Mouse (Mus musculus) neural tube, embryonic 11.5 days (tissue): ENCODE data around the gene Fgf4. TPM values are rescaled to one million over a fixed set of nuclear protein-coding genes. Genes with fewer than 3 reads are reported as not detected.

ENCODE experiments used
- ATAC-seq: fragments of 200-750 bp; cut with Nextera tagmentation; 2 replicates; pipeline ENCODE4 v1.8.0; 2017; ENCODE audit warnings: moderate number of reproducible peaks, mild to moderate bottlenecking, moderate TSS enrichment, moderate library complexity; ENCODE audit not compliant: insufficient read depth, low FRiP score, low TSS enrichment
- DNase-seq: peaks from one replicate; pipeline ENCODE4 v3.0.0-alpha.2; 2015; ENCODE audit warnings: low spot score
- H3K27ac ChIP-seq: fragments of 300-500 bp; sonication (generic); 2 replicates; pipeline ENCODE4 v1.5.1; 2014; ENCODE audit warnings: low read depth, mild to moderate bottlenecking, low read length
- H3K27me3 ChIP-seq: fragments of 300-500 bp; sonication (generic); 2 replicates; pipeline ENCODE4 v1.6.1; 2014; ENCODE audit warnings: mild to moderate bottlenecking, low read length, mixed read lengths; ENCODE audit not compliant: control insufficient read depth, insufficient read depth
- H3K36me3 ChIP-seq: fragments of 300-500 bp; sonication (generic); 2 replicates; pipeline ENCODE4 v1.6.1; 2014; ENCODE audit warnings: mild to moderate bottlenecking, low read length, moderate library complexity, mixed read lengths; ENCODE audit not compliant: control insufficient read depth, insufficient read depth
- H3K4me1 ChIP-seq: fragments of 300-500 bp; sonication (generic); 2 replicates; pipeline ENCODE4 v1.6.1; 2014; ENCODE audit warnings: low read length, mixed read lengths; ENCODE audit not compliant: control insufficient read depth, insufficient read depth
- H3K4me2 ChIP-seq: fragments of 300-500 bp; sonication (generic); 2 replicates; pipeline ENCODE4 v1.6.1; 2014; ENCODE audit warnings: low read depth, mild to moderate bottlenecking, moderate library complexity
- H3K4me3 ChIP-seq: fragments of 300-500 bp; sonication (generic); 2 replicates; pipeline ENCODE4 v1.5.1; 2014; ENCODE audit warnings: low read depth, low read length
- H3K9ac ChIP-seq: fragments of 300-500 bp; sonication (generic); 2 replicates; pipeline ENCODE4 v1.6.1; 2014; ENCODE audit warnings: mild to moderate bottlenecking, low read length
- H3K9me3 ChIP-seq: fragments of 300-500 bp; sonication (generic); 2 replicates; pipeline ENCODE4 v1.6.1; 2016; ENCODE audit warnings: low read length; ENCODE audit not compliant: control insufficient read depth
- WGBS: fragments of 180-500 bp; shearing (Covaris S2); extraction: QIAGEN DNeasy Blood & Tissue Kit; methylation state at CpG from one replicate; pipeline ENCODE4 v1.1.7; 2014; 5-methylcytosine and 5-hydroxymethylcytosine counted together
- polyA plus RNA-seq: library from polyadenylated mRNA; unstranded; fragments of >200 nt; fragmentation: Nextera tagmentation; extraction: Ambion mirVana; gene quantifications from 2 replicates; pipeline ENCODE4 v1.2.1, GENCODE M21; 2014

Gene Fgf4
- polyA plus RNA-seq: 0.74 and 1.3 TPM in 2 replicates

GRCm38 (mm10) chr7:144847067-144847466, at the start of gene Fgf4:
Gene Fgf4 (plus strand): TSS chr7:144847367.
- Histone ChIP-seq H3K9ac (no peak within 1 kb of the TSS), H3K4me3 (no peak within 1 kb of the TSS), H3K4me2 (no peak within 1 kb of the TSS), H3K27me3 (peaks cover under 1% of the 10 kb centered on the region; the same call in 1 of the 2 replicates), H3K4me1 (no peaks in the 10 kb centered on the region), H3K27ac (no peak within 1 kb of the TSS), H3K36me3 (no peaks in the 10 kb centered on the region), H3K9me3 (no peaks in the 10 kb centered on the region)
- DNase-seq (no peak), ATAC-seq (no peak)

GRCm38 (mm10) chr7:144798471-144798870, 48.7 kb upstream of the Fgf4 start:
- H3K27ac ChIP-seq: no peak overlapping the region
- ATAC-seq (peak; percentile 13; the same call in 1 of the 2 replicates), DNase-seq (peak; percentile 64)
- H3K27me3 ChIP-seq: no peaks in the 10 kb centered on the region
- no peaks in the 10 kb centered on the region for H3K4me1 ChIP-seq
- H3K4me3 ChIP-seq: no peak overlapping the region
- H3K36me3 ChIP-seq: no peaks in the 10 kb centered on the region
- 33% methylated on average over 1 of the region's 1 CpGs for WGBS
- H3K4me2 ChIP-seq: no peak overlapping the region
- H3K9ac ChIP-seq: no peak overlapping the region
- no peaks in the 10 kb centered on the region for H3K9me3 ChIP-seq

- Histone ChIP-seq H3K9me3 (no peaks in the 10 kb centered on the region), H3K27ac (no peak overlapping the region), H3K4me1 (no peaks in the 10 kb centered on the region), H3K36me3 (no peaks in the 10 kb centered on the region), H3K4me2 (no peak overlapping the region), H3K9ac (no peak overlapping the region), H3K27me3 (no peaks in the 10 kb centered on the region), H3K4me3 (no peak overlapping the region)
- ATAC-seq (no peak), DNase-seq (no peak)
- 70% methylated on average over 6 of the region's 6 CpGs for WGBS
These were observed 40.1 kb upstream of the Fgf4 start for GRCm38 (mm10) chr7:144807036-144807435.

- Histone ChIP-seq H3K9me3 (no peaks in the 10 kb centered on the region), H3K4me3 (no peak overlapping the region), H3K9ac (no peak overlapping the region), H3K27ac (no peak overlapping the region), H3K27me3 (no peaks in the 10 kb centered on the region), H3K36me3 (no peaks in the 10 kb centered on the region), H3K4me2 (no peak overlapping the region), H3K4me1 (no peaks in the 10 kb centered on the region)
- DNase-seq: no peak
- no peak for ATAC-seq
- 73% methylated on average over 4 of the region's 4 CpGs for WGBS
These were observed 39.1 kb upstream of the Fgf4 start for GRCm38 (mm10) chr7:144807976-144808577.

- Histone ChIP-seq H3K4me1 (no peaks in the 10 kb centered on the region), H3K4me2 (no peak overlapping the region), H3K27me3 (no peaks in the 10 kb centered on the region), H3K36me3 (no peaks in the 10 kb centered on the region), H3K9ac (no peak overlapping the region), H3K27ac (no peak overlapping the region), H3K4me3 (no peak overlapping the region), H3K9me3 (no peaks in the 10 kb centered on the region)
- WGBS: 48% methylated on average over 4 of the region's 4 CpGs
- DNase-seq (peak; percentile 31), ATAC-seq (no peak)
These were observed 35.6 kb upstream of the Fgf4 start for GRCm38 (mm10) chr7:144811521-144811920.

- no peaks in the 10 kb centered on the region for H3K27me3 ChIP-seq
- no peak overlapping the region for H3K27ac ChIP-seq
- no peak for DNase-seq
- WGBS: 18% methylated on average over 7 of the region's 7 CpGs
- no peak overlapping the region for H3K4me2 ChIP-seq
- no peaks in the 10 kb centered on the region for H3K36me3 ChIP-seq
- H3K4me3 ChIP-seq: no peak overlapping the region
- no peaks in the 10 kb centered on the region for H3K9me3 ChIP-seq
- no peak for ATAC-seq
- no peaks in the 10 kb centered on the region for H3K4me1 ChIP-seq
- no peak overlapping the region for H3K9ac ChIP-seq
These were observed 25.3 kb upstream of the Fgf4 start for GRCm38 (mm10) chr7:144821901-144822300.

GRCm38 (mm10) chr7:144823988-144824387, 23.2 kb upstream of the Fgf4 start:
- no peak overlapping the region for H3K9ac ChIP-seq
- WGBS: 77% methylated on average over 2 of the region's 2 CpGs
- H3K27me3 ChIP-seq: no peaks in the 10 kb centered on the region
- no peak overlapping the region for H3K27ac ChIP-seq
- H3K36me3 ChIP-seq: no peaks in the 10 kb centered on the region
- H3K4me1 ChIP-seq: no peaks in the 10 kb centered on the region
- H3K4me3 ChIP-seq: no peak overlapping the region
- no peak for ATAC-seq
- H3K9me3 ChIP-seq: no peaks in the 10 kb centered on the region
- no peak overlapping the region for H3K4me2 ChIP-seq
- no peak for DNase-seq

GRCm38 (mm10) chr7:144828369-144828768, 18.8 kb upstream of the Fgf4 start:
- Histone ChIP-seq H3K27me3 (no peaks in the 10 kb centered on the region), H3K36me3 (no peaks in the 10 kb centered on the region), H3K4me2 (no peak overlapping the region), H3K9me3 (no peaks in the 10 kb centered on the region), H3K9ac (no peak overlapping the region), H3K27ac (no peak overlapping the region), H3K4me1 (no peaks in the 10 kb centered on the region), H3K4me3 (no peak overlapping the region)
- WGBS: 35% methylated on average over 11 of the region's 11 CpGs
- ATAC-seq: no peak
- DNase-seq: no peak

- H3K36me3 ChIP-seq: no peaks in the 10 kb centered on the region
- peak; percentile 46 for DNase-seq
- no peak within 1 kb of the TSS for H3K27ac ChIP-seq
- H3K4me2 ChIP-seq: peak within 1 kb of the TSS; percentile 66
- no peaks in the 10 kb centered on the region for H3K9me3 ChIP-seq
- H3K4me3 ChIP-seq: peak within 1 kb of the TSS; percentile 40
- peak within 1 kb of the TSS; percentile 36; the same call in 1 of the 2 replicates for H3K9ac ChIP-seq
- peak; percentile 31; the same call in 1 of the 2 replicates for ATAC-seq
- H3K4me1 ChIP-seq: peaks cover 15% of the 10 kb centered on the region
- WGBS: 2% methylated on average over 43 of the region's 43 CpGs
- H3K27me3 ChIP-seq: peaks cover 48% of the 10 kb centered on the region
These were observed 9.2 kb upstream of the Fgf4 start, which contains the start of gene Fgf3 for GRCm38 (mm10) chr7:144837891-144838488. Gene Fgf3 (plus strand): TSS chr7:144838083.
